Mouse (Mus musculus) right cerebral cortex, adult 2 months (tissue): ENCODE measurements around the gene Fkbp4.

Source experiments
- DNase-seq, 2 experiments: peaks; one replicate each; pipeline ENCODE4 v3.0.0; 2021 to 2022; ENCODE audit warnings: low spot score in 2 of 2

Fkbp4 gene

DNA sequence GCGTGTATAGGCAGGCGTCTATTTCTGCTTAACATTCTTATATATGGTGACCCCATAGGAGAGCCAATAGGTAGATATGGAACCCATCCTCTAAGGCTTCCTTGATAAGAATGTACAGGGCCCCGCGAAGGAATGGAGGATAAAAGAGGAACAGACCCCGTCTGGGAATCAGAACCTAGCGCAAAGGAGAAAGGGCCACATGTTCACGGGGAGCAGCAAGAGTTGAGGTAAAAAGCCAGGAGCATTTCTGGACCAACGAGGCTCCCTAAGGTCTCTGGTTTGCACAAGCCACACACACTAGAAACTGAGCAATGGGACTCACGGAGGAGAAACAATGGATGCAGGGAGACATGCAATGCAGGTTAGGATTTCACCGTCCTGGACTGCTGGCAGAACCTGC lies 1.2 kb downstream of the Fkbp4 start:
- DNase-seq, result no peak

DNA sequence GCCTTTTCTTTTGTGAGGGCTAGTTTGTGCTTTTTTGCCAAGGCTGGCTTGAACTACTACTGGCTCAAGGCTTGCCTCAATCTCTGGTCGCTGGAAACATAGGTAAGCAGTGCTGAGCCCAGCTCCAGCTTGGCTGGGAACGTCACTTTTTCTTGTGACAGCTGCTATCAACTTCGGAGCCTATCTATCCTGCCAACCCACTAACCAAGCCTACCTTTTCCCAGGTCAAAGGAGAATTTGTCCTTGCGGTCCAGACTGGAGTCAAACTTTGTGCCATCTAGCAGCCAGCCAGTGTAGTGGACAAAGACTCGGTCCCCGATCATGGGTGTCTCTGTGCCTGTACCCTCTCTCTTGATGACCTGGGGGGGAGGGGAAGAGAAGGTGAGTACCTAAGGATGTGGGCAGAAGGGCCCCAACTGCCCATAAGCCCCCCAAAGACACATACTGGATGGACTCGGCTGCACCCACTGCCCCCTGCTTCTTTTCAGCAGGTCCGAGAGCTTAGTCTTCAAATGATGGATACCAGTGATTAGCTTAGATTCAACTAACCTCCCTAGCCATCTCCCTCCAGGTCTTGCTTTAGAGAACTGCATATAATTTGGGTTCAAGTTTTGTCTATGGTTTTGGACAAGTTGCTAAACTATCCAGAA lies 2.0 kb downstream of the Fkbp4 start:
- DNase-seq, result no peak

DNA sequence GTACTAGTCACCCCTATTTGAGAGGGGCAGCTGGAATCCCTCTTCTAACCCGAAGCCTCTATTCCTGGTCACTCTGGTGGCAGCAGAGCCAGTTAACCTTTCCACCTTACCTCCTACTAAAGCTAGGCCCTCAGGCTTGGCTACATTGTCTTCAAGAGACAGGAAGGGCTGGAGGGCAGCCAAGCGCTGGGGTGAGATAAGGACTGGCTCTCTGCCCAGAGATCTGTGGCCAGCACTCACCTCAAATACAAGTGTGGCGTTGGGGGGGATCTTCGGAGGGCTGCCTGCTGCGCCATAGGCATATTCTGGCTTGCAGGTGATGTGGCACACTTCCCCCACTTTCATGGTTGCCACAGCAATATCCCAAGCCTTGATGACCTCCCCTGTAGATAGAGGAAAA lies 3.0 kb downstream of the Fkbp4 start:
- no peak for DNase-seq

DNA sequence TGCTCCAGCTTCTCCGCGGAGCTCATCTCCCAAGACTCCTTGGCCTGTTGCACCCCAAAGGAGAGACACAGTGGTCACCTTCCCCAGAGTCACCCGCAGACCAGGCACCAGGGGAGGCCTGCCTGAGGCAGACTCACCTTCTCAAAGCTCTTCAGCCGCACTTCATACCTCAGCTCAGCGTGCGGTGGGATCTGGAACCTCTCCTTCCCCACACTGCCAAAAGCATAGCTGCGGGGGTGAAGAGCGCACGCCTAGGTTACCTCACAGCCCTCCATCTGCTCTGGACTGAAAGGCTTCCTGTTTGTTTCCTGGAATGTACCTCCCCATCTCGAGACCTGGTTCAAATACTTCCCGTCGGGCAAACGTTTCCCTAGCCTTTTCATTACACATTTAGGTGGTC lies 4.9 kb downstream of the Fkbp4 start:
- no peak for DNase-seq

- no peak for DNase-seq
Measured at GRCm38 (mm10) chr6:128432356-128432915, 6.0 kb downstream of the Fkbp4 start.

GRCm38 (mm10) chr6:128429826-128430225 lies 8.7 kb downstream of the Fkbp4 start:
- DNase-seq, result no peak

DNA sequence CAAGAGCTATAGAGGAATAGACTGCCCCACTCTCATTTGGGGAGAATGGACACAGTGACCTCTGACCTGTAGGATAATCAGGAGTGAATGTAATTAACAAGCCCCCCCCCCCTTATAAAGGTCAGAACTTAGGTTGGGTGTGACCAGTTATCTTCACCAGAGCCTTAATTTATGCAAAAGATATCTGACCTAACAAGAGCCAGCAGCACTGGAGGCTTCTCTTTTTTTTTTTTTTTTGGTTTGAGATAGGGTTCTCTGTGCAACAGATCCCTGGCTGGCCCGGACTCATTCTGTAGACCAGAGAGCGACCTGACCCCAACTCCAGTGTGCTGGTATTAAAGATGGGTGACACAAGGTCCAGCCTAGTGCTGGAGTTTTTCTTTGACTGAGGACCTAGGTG lies 9.2 kb downstream of the Fkbp4 start:
- DNase-seq, result no peak

- no peak for DNase-seq
Measured at GRCm38 (mm10) chr6:128427571-128427970, 10.9 kb downstream of the Fkbp4 start.

DNA sequence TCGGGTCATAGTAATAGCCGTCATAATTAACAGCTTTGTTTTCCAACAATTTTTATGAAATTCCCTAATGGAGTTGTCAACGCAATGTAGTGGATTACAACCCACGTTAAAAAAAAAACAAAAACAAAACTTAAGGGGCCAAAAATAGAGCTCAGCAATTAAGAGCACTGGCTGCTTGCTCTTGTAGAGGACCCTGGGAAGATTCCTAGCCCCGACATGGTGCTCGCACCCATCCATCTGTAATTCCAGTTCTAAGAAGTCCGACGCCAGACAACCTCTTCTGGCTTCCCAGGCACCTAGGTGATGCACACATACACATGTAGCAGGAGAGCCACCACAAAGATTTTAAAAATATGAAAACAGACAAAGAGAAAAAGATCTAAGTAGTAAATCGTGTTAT lies 13.4 kb downstream of the Fkbp4 start:
- DNase-seq, result no peak

- DNase-seq, result peak; percentile 97 to 98
Measured at GRCm38 (mm10) chr6:128424269-128425019, 14.0 kb downstream of the Fkbp4 start, which contains the start of gene Itfg2. Gene Itfg2 (minus strand): TSS chr6:128424931.

DNA sequence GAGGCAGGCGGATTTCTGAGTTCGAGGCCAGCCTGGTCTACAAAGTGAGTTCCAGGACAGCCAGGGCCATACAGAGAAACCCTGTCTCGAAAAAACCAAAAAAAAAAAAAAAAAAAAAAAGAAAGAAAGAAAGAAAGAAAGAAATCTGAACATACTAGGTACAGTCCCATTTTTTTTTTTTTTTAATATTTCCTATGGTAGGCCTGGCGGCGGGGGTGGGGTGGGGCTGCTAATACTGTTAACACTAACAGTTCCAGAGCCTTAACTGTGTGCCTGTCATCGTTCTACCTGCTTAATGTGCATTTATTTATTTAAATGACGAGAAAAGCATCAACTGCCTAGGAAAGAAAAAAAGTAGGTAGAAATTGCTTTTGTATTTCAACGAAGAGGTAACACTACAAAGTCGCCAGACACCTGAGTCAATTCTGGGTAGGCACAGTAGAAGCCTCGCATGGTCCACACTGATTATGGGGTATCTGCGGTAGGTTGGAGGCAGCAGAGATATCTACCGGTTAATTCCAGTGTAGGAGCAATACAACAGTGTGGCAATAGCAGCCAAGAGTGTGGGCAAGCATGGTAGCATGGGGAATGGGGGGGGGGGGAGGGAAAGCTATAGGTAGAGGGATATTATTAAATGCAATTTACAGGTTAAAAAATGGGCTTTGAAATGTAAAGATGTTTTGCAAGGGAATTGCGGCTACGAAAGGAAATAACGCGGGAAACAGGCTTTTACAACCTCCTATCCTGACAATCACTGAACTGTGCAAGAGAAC lies 14.8 kb downstream of the Fkbp4 start:
- DNase-seq, result no peak

DNA sequence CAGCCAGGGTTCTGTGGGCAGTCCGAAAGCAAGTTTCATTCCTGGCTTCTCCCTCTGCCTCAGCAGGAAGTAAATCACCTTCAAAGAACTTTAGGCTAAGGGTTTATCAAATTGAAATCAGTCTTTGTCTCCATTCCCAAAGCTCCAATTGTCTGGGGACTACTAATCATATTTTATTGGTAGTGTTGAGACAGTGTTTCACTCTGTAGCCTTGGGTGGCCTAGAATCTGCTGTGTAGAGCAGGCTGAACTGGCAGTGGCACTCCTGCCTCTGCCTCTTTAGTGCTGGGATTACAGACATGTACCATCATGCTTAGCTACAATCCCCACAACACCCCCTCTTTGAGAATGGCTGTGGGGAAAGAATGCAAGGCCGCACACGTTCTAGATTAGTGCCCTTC lies 17.0 kb downstream of the Fkbp4 start:
- DNase-seq, result no peak

DNA sequence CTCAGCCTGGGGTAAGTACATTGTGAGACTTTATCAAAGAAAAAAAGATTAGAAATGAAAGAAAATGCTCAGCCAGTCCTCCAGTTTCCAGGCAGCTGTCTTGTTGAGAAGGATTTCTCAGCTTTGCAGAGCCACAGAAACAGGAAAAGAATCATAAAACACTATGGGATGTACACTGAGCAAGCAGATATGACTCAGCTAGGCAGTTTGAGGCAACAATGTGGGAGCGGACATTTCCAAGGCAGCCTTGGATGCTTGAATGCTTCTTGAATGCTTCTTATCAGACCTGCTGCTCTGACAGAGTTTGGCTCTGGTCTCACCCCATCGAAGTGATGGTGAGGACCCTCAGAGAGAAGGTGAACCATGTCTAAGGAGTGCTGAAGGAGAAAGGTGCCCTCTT lies 17.4 kb downstream of the Fkbp4 start:
- peak; percentile 51 for DNase-seq

DNA sequence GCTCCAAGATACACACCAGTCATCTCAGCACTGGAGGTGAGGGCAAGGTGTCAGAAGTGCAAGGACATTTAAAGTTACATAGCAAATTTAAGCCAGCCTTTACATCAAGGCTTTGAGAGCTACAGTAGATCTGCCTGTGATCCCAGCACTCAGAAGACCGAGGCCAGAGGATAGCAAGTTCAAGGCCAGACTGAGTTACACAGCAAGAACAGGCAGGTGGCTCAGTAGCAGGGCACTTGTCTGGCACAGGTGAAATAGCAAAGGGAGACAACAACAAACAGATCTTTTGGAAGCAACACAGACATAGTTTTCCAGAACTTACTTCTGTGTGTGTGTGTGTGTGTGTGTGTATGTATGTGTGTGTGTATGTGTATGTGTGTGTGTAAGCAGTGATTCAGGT lies 20.4 kb downstream of the Fkbp4 start:
- no peak for DNase-seq

GRCm38 (mm10) chr6:128416169-128416568 lies 22.3 kb downstream of the Fkbp4 start:
- no peak for DNase-seq

DNA sequence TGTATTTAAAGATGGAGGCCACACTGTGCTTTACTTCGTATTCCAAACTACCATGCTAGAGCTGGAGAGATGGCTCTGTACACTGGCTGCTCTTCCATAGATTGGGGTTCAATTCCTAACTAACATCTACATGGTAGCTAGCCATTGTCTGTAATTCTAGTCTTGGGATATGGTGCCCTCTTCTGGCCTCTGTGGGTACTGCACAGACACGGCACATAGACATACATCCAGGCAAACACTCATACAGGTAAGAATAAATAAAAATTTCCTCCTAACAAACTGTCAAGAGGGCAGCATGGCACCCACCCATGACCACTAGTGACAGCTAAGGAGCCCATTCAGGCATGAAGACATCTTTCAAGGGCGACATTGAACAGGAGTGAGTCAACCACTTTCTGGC lies 27.4 kb downstream of the Fkbp4 start:
- peak; percentile 92 to 93 for DNase-seq

DNA sequence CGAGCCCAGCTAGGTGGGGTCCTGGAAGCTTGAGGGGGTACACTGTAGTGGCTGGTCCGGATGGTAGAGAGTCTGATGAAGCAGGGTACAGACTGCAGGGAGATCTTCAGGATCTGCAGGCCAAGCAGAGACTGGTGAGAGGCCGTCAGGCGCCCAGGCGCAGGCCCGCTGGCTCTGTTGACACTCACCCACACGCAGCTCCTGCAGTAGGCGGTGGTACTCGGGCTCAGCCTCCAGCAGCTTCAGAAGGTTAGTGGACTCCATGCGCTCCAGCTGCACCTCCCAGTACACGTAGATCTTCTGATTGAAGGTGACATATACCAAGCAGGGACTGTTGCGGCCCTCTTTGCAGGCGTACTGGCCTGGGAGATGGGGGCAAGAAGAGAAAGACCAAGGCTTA lies 28.2 kb downstream of the Fkbp4 start:
- DNase-seq, result peak in 1 of 2 experiments; percentile 32

DNA sequence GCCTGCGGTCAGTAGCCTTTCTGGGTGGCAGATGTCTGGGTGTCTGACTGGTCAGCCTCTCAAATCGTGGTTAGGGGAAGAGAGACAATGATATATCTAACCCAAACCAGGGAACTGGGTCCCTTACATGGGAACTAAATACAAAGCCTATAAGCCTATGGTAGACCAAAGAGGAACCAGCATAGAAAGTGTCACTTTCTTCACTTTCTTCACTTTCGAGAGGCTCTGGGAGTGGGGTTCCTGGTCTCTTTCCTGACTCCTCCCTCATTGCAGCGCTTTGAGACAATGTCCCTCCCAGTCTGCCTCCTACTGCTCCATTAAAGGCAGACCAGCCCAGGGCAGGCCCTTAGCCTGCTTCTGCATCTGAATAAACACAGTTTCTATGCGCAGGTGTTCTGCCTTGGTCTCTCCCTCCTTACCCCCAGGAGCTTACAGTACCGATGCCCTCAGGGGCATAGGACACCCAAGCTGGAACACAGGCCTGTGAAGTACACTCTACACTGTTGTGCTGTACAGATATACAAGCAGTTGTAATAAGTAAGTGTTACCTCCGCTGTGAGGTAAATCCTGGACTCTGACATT lies 29.8 kb downstream of the Fkbp4 start:
- no peak for DNase-seq

DNA sequence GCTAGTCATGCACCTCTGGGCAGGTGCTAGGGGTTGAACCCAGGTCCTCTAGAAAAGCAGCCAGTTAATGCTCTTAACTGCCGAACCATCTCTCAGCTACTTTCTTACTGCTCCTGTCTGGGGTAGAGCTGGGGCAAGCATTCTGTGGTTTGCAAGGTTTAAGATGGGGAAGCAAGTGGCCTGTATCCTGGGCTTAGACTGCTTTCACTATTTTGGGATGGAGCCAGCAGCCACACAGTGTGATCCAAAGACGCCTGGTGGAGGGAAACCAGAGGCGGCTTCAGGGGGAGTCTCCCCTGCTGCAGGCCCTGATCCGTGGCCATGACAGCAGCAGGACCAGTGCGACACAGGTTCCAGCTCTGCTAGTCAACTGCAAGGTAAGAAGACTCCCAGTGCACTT lies 33.8 kb downstream of the Fkbp4 start:
- no peak for DNase-seq

DNA sequence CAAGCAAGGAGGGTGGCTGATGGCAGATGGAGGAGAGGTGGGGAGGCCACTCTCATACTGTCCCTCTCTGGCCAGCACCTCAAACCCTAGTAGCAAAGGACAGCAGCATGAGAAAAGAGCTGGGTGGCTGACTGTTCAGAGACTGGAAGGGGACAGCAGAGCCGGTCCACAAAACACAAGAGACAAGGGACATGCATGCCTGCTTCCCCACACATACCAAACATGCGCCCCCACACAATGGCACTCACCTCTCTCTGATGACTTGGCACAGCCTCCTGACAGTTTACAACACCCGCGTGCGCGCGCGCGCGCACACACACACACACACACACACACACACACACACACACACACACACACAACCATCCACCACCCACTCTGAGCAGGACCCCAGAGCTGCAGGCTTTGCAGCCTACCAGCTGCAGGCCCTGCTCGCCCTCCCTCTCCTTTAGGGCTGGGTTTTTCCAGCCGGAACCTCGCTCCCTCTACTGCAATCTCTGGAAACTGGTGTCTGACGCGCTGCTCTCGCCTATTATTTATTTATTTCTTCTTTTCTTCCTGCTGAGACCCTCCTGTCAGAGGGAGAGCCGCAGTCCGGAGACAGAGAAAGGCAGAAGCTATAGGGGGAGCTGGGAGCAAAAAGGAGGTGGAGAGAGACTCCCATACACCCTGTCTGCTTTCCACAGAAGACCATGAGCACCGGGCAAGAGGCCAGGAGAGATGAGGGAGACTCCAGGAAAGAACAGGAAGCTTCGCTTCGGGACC lies 38.9 kb downstream of the Fkbp4 start:
- peak; percentile 39 to 41 for DNase-seq

DNA sequence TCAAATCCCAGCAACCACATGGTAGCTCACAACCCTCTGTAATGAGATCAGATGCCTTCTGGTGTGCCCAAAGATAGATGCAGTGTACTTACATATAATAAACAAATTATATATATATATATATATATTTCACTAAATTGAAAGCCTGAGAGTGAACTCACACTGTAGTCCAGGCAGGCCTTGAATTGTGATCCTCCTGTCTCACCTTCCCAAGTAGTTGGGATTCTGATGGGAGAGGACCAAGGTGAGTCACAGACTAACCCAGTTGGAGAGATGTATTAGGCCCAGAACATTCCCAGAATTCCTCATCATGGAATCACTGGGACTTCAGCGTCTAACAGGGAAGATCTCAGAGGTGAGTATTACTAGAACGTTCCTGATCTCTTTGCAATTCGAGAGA lies 39.5 kb downstream of the Fkbp4 start, which contains the start of gene Nrip2:
Nrip2 (plus strand) TSS at position 301 of the 400 bp plus-strand sequence.
- no peak for DNase-seq
